Mouse (Mus musculus) erythroblast, embryonic 14.5 days (primary cell): ENCODE results near the gene Ttc21b.

Source experiments
- GATA1 ChIP-seq: IDR thresholded peaks from 2 replicates; pipeline ENCODE4 v1.6.1; 2012; ENCODE audit warnings: low read length, inconsistent platforms, mixed read lengths
- TAL1 ChIP-seq: IDR thresholded peaks from 3 replicates; pipeline ENCODE4 v1.6.1; 2012; ENCODE audit warnings: low read length, inconsistent platforms, mixed read lengths

GRCm38 (mm10) chr2:66150531-66150930 lies 105.9 kb downstream of the Ttc21b start:
- TF ChIP-seq TAL1 (no peak), GATA1 (no peak)
